8 mouse cellular contexts compared by ENCODE assay signal in the genomic region with DNA sequence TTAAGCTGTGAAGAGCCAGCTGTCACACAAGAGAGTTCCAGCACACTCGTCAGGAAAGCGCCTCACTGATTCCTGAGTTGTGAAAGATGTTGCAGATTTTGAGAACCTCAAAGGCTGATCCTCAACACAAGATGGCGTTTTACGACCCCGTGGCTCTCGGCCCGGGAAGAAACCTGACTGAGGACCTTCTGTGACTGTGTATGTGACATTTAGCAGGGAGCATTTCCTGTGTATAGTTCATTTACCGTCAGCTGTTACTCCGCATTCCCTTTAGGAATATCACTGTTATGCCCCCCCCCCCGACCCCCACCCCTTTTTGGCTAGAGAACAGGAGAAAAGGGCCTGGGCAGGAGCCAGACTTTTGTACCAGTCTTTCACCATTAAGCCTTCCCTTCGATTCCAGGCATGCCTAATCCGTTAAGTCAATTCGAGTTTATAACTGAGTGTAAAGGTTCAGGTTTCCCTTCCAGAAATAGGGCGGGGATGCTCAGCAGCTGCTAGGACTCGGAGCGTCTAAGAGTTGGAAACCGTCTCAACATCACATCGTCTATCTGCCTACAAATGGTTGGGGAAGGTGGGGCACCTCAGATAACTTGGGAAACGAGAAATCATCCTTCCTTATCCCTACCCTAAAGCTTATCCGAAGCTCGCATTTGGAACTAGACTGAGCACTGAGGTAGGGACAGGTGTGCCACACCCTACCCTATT. TPM values are rescaled to one million over a fixed set of nuclear protein-coding genes. Genes with fewer than 3 reads are reported as not detected.
A peak's percentile ranks its signal among the peaks of the same experiment; 100 is the strongest.
DNase-seq lines count a peak whose midpoint lies in the region; ATAC-seq and TF ChIP-seq lines count a peak whose summit lies in the region.

No protein-coding gene starts in this region.

- H3ac ChIP-seq in myocyte (ENCODE audit: control insufficient read depth, insufficient read length) = no peak overlapping the region

- TF ChIP-seq POLR2A in myocyte (IDR thresholded peaks at IDR 0.05; ENCODE audit: insufficient read length, low read depth) = no peak

- no peak overlapping the region for H3K9ac ChIP-seq in intestine, embryonic 14.5 days (ENCODE audit: low read length)
- H3K9ac ChIP-seq in intestine, embryonic 16.5 days (ENCODE audit: low read depth, low read length) = no peak overlapping the region
- H3K9ac ChIP-seq in hindbrain, embryonic 12.5 days = no peak overlapping the region

- no peaks in the 10 kb centered on the region for H3K9me3 ChIP-seq in intestine, embryonic 14.5 days (ENCODE audit: control insufficient read depth, low read length)
- H3K9me3 ChIP-seq in intestine, embryonic 16.5 days (ENCODE audit: control insufficient read depth, low read length) = no peaks in the 10 kb centered on the region
- H3K9me3 ChIP-seq in hindbrain, embryonic 12.5 days (replicated peaks) = no peaks in the 10 kb centered on the region

- H3K27me3 ChIP-seq in intestine, embryonic 14.5 days (replicated peaks; ENCODE audit: control insufficient read depth, insufficient read depth, low read length) = peaks cover 19% of the 10 kb centered on the region
- peaks cover 12% of the 10 kb centered on the region; the same call in 1 of the 2 replicates for H3K27me3 ChIP-seq in intestine, embryonic 16.5 days (replicated peaks; ENCODE audit: control insufficient read depth, insufficient read depth, low read length)
- H3K27me3 ChIP-seq in hindbrain, embryonic 12.5 days = peaks cover 7% of the 10 kb centered on the region
- H3K27me3 ChIP-seq in myocyte (ENCODE audit: control insufficient read depth, insufficient read depth, insufficient read length) = no peaks in the 10 kb centered on the region

- no peak for DNase-seq in intestine, embryonic 14.5 days (ENCODE audit: low spot score)
- DNase-seq in embryo, embryonic 10 days (ENCODE audit: low spot score) = peak; percentile 36
- no peak for DNase-seq in ovary, postnatal 36 days (ENCODE audit: low spot score)
- DNase-seq in left cerebral cortex, postnatal 10 days (ENCODE audit: extremely low spot score in 1 of 2, low spot score in 2 of 2) = no peak
- no peak for DNase-seq in kidney, adult 18-20 months

- no peak overlapping the region for H3K4me3 ChIP-seq in intestine, embryonic 14.5 days (ENCODE audit: low read depth, low read length)
- no peak overlapping the region for H3K4me3 ChIP-seq in intestine, embryonic 16.5 days (ENCODE audit: low read length)
- peak overlapping the region; percentile 52 for H3K4me3 ChIP-seq in hindbrain, embryonic 12.5 days
- no peak overlapping the region for H3K4me3 ChIP-seq in myocyte

- H3K27ac ChIP-seq in intestine, embryonic 14.5 days (ENCODE audit: low read depth) = no peak overlapping the region
- no peak overlapping the region for H3K27ac ChIP-seq in intestine, embryonic 16.5 days (ENCODE audit: low read length)
- H3K27ac ChIP-seq in hindbrain, embryonic 12.5 days = peak overlapping the region; percentile 57; the same call in 1 of the 2 replicates

- H3K4me1 ChIP-seq in intestine, embryonic 14.5 days (replicated peaks; ENCODE audit: control insufficient read depth, insufficient read depth, low read length) = no peaks in the 10 kb centered on the region; the same call in none of the 2 replicates
- H3K4me1 ChIP-seq in intestine, embryonic 16.5 days (ENCODE audit: control insufficient read depth, insufficient read depth, low read length) = peaks cover 17% of the 10 kb centered on the region
- H3K4me1 ChIP-seq in hindbrain, embryonic 12.5 days = peaks cover 19% of the 10 kb centered on the region

- intact Hi-C loops in left cerebral cortex, postnatal 10 days (cut with DNase I) = no loop called here

- peak; percentile 59; the same call in 1 of the 2 replicates for ATAC-seq in intestine, embryonic 14.5 days (replicated peaks; ENCODE audit: low FRiP score, low TSS enrichment, low read depth)
- ATAC-seq in intestine, embryonic 16.5 days = no peak
- ATAC-seq in hindbrain, embryonic 12.5 days (ENCODE audit: low FRiP score) = no peak; the same call in 1 of the 2 replicates

- H3K79me2 ChIP-seq in myocyte (ENCODE audit: control insufficient read depth, insufficient read depth) = no peaks in the 10 kb centered on the region

- no peaks in the 10 kb centered on the region for H3K36me3 ChIP-seq in intestine, embryonic 14.5 days (ENCODE audit: control insufficient read depth, insufficient read depth, low read length)
- H3K36me3 ChIP-seq in intestine, embryonic 16.5 days (ENCODE audit: control insufficient read depth, insufficient read depth, low read length) = no peaks in the 10 kb centered on the region
- H3K36me3 ChIP-seq in hindbrain, embryonic 12.5 days = no peaks in the 10 kb centered on the region
- H3K36me3 ChIP-seq in myocyte (ENCODE audit: control insufficient read depth, insufficient read depth) = no peaks in the 10 kb centered on the region

- WGBS in intestine, embryonic 14.5 days = 11% methylated on average over 21 of the region's 21 CpGs
- 12% methylated on average over 21 of the region's 21 CpGs for WGBS in intestine, embryonic 16.5 days
- 20% methylated on average over 21 of the region's 21 CpGs for WGBS in hindbrain, embryonic 12.5 days

- peak overlapping the region; percentile 4; the same call in 1 of the 2 replicates for H3K4me2 ChIP-seq in intestine, embryonic 14.5 days (ENCODE audit: low read length)
- H3K4me2 ChIP-seq in intestine, embryonic 16.5 days (ENCODE audit: low read depth, low read length) = no peak overlapping the region
- peak overlapping the region; percentile 80 for H3K4me2 ChIP-seq in hindbrain, embryonic 12.5 days (replicated peaks)
- peak overlapping the region; percentile 18 for H3K4me2 ChIP-seq in myocyte (ENCODE audit: low read depth)

TF ChIP-seq in myocyte, 11 proteins besides CTCF, POLR2A, EP300 and RAD21:
- TF ChIP-seq POLR2AphosphoS2 (IDR thresholded peaks at IDR 0.05; ENCODE audit: insufficient read length, low read depth) = no peak
- peak in 2 of 3 experiments; percentile 4 to 43 for TF ChIP-seq MYOD1 (IDR thresholded peaks at IDR 0.05; ENCODE audit: control insufficient read depth in 1 of 3, insufficient read length in 2 of 3, low read depth in 2 of 3)
- TF ChIP-seq TCF12 (IDR thresholded peaks at IDR 0.05; ENCODE audit: insufficient read depth, poor library complexity, severe bottlenecking) = no peak
- TF ChIP-seq REST (IDR thresholded peaks at IDR 0.05; ENCODE audit: insufficient read depth, insufficient read length) = no peak
- TF ChIP-seq USF1 (IDR thresholded peaks at IDR 0.05; ENCODE audit: low read depth) = no peak
- peak in 2 of 3 experiments; percentile 11 to 71 for TF ChIP-seq MYOG (IDR thresholded peaks at IDR 0.05; ENCODE audit: control insufficient read depth in 1 of 3, insufficient read depth in 1 of 3, insufficient read length in 2 of 3, low read depth in 2 of 3)
- TF ChIP-seq SRF (IDR thresholded peaks at IDR 0.05; ENCODE audit: control insufficient read depth, insufficient read length, low read depth) = no peak
- no peak for TF ChIP-seq CEBPB (IDR thresholded peaks at IDR 0.05; ENCODE audit: insufficient read depth, poor library complexity, severe bottlenecking)
- no peak for TF ChIP-seq E2F4 (IDR thresholded peaks at IDR 0.05; ENCODE audit: insufficient read depth)
- no peak for TF ChIP-seq MAX (IDR thresholded peaks at IDR 0.05; ENCODE audit: low read depth)
TF ChIP-seq in myocyte: peak in this region for 2.

RNA-seq across cellular contexts. Expression of gene Scn3b, which starts 0.8 kb away (rescaled TPM):
- 6.9 and 9.1 TPM in 2 replicates for polyA plus RNA-seq in intestine, embryonic 14.5 days (2014; fragmentation: Nextera tagmentation; extraction: Ambion mirVana)
- 4.0 and 4.4 TPM in 2 replicates for polyA plus RNA-seq in intestine, embryonic 16.5 days (2015; fragmentation: Nextera tagmentation; extraction: Ambion mirVana)
- polyA plus RNA-seq in hindbrain, embryonic 12.5 days (2016; fragmentation: Nextera tagmentation; extraction: Ambion mirVana) = 49.9 and 58.2 TPM in 2 replicates
- polyA plus RNA-seq in myocyte (2012; fragmentation: generic; extraction: Trizol) = 0.38 TPM
- total RNA-seq in left cerebral cortex, postnatal 10 days (2021) = 100 to 1,000 TPM; 152 to 153 TPM
